8 mouse cellular contexts compared by ENCODE assay signal in genomic region chr1:34218323-34218722, GRCm38 (mm10).
DNase-seq lines count a peak whose midpoint lies in the region; ATAC-seq lines count a peak whose summit lies in the region.

No protein-coding gene starts in this region.

- H3K36me3 ChIP-seq in kidney, embryonic 15.5 days, result peaks cover 67% of the 10 kb centered on the region
- H3K36me3 ChIP-seq in splenic B cell, adult 2 months (ENCODE audit: control insufficient read depth, insufficient read depth, low read length, poor library complexity, severe bottlenecking), result no peaks in the 10 kb centered on the region

- DNase-seq in 3T3-L1 (ENCODE audit: low read depth, low spot score) (peak; percentile 75), liver (peak; percentile 79)
- DNase-seq in adrenal gland, adult 8-10 months, result peak; percentile 46
- peak; percentile 66 for DNase-seq in embryo, embryonic 9.5 days (ENCODE audit: extremely low spot score)
- DNase-seq in heart, adult 8-10 months (ENCODE audit: low spot score), result peak; percentile 68
- DNase-seq in natural killer cell, adult 2 months (ENCODE audit: low spot score in 2 of 2), result peak; percentile 44 to 75
- DNase-seq in splenic B cell, adult 2 months (ENCODE audit: low read depth, low spot score), result peak; percentile 86

- no peak overlapping the region for H3K27ac ChIP-seq in kidney, embryonic 15.5 days

- no peak overlapping the region for H3K9ac ChIP-seq in kidney, embryonic 15.5 days

- H3K9me3 ChIP-seq in kidney, embryonic 15.5 days (replicated peaks), result no peaks in the 10 kb centered on the region

- peak; percentile 88 for ATAC-seq in kidney, embryonic 15.5 days (replicated peaks; ENCODE audit: low FRiP score)

- no peaks in the 10 kb centered on the region for H3K27me3 ChIP-seq in kidney, embryonic 15.5 days
- no peaks in the 10 kb centered on the region for H3K27me3 ChIP-seq in splenic B cell, adult 2 months (ENCODE audit: control insufficient read depth, insufficient read depth, low read length, poor library complexity, severe bottlenecking)

- 36% methylated on average over 6 of the region's 6 CpGs for WGBS in kidney, embryonic 15.5 days

- no peak overlapping the region for H3K4me3 ChIP-seq in kidney, embryonic 15.5 days (replicated peaks)

- H3K4me2 ChIP-seq in kidney, embryonic 15.5 days, result no peak overlapping the region

- no peaks in the 10 kb centered on the region for H3K4me1 ChIP-seq in kidney, embryonic 15.5 days
